Mouse (Mus musculus) neural tube, embryonic 14.5 days (tissue): Measurements from ENCODE around the gene Egfl8. TPM values are rescaled to one million over a fixed set of nuclear protein-coding genes. Genes with fewer than 3 reads are reported as not detected.

Experiments
- ATAC-seq: fragments of 200-750 bp; cut with Nextera tagmentation; 2 replicates; pipeline ENCODE4 v1.8.0; 2017; ENCODE audit warnings: low read depth, mild to moderate bottlenecking, moderate TSS enrichment, moderate library complexity
- H3K27ac ChIP-seq: fragments of 300-500 bp; sonication (generic); 2 replicates; pipeline ENCODE4 v1.5.1; 2014; ENCODE audit warnings: low read depth, mild to moderate bottlenecking, control low read depth, low read length, moderate library complexity, mixed read lengths
- H3K27me3 ChIP-seq: fragments of 300-500 bp; sonication (generic); 2 replicates; pipeline ENCODE4 v1.6.1; 2014; ENCODE audit warnings: low read length; ENCODE audit not compliant: control insufficient read depth, insufficient read depth
- H3K36me3 ChIP-seq: fragments of 300-500 bp; sonication (generic); 2 replicates; pipeline ENCODE4 v1.6.1; 2014; ENCODE audit warnings: low read length, mixed read lengths; ENCODE audit not compliant: control insufficient read depth, insufficient read depth
- H3K4me1 ChIP-seq: fragments of 300-500 bp; sonication (generic); 2 replicates; pipeline ENCODE4 v1.6.1; 2014; ENCODE audit warnings: low read length; ENCODE audit not compliant: control insufficient read depth, insufficient read depth
- H3K4me2 ChIP-seq: fragments of 300-500 bp; sonication (generic); 2 replicates; pipeline ENCODE4 v1.6.1; 2014; ENCODE audit warnings: mild to moderate bottlenecking, low read depth, low read length, control low read depth
- H3K4me3 ChIP-seq: fragments of 300-500 bp; sonication (generic); 2 replicates; pipeline ENCODE4 v1.5.1; 2014; ENCODE audit warnings: low read depth, low read length, control low read depth, mixed read lengths
- H3K9ac ChIP-seq: fragments of 300-500 bp; sonication (generic); replicated peaks from 2 replicates; pipeline ENCODE4 v1.6.1; 2014; ENCODE audit warnings: low read depth, mild to moderate bottlenecking, control low read depth, low read length, mixed read lengths
- H3K9me3 ChIP-seq: fragments of 300-500 bp; sonication (generic); 2 replicates; pipeline ENCODE4 v1.6.1; 2016; ENCODE audit warnings: low read length; ENCODE audit not compliant: control insufficient read depth
- WGBS: fragments of 180-500 bp; shearing (Covaris S2); extraction: QIAGEN DNeasy Blood & Tissue Kit; methylation state at CpG from one replicate; pipeline ENCODE4 v1.1.7; 2014; 5-methylcytosine and 5-hydroxymethylcytosine counted together
- polyA plus RNA-seq: library from polyadenylated mRNA; unstranded; fragments of >200 nt; fragmentation: Nextera tagmentation; extraction: Ambion mirVana; gene quantifications from 2 replicates; pipeline ENCODE4 v1.2.1, GENCODE M21; 2014

Egfl8 gene
- polyA plus RNA-seq, 1 experiment from 2014 or later: 6.0 TPM

DNA sequence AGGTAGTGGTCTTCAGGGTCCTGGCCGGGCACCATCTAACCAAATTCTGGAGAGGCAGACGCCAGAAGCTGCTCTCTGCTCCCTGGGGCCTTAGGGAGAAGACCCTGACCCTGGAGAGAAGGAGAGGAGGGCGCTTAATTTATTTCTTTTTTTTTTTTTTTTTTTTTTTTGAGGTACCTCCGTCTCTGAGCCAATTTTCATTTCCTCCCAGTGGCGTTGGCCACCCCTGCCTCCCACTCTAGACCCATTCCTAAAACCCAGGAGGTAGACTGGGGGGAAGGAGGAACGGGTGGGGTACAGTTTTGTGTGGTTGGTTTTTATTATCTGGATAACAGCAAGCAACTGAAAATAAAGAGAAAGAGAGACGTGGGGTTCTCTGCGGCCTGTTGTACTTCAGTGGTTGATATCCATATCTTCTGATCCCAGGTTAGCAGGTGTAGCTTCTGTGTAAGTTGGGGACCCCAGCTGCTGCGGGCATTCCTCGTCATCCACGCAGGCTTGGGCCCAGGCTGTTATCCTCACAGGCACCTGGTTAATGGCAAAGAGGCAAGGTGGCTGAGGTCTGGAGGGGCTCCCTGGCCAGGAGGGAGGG is 2.6 kb downstream of the Egfl8 start:
- H3K27me3 ChIP-seq: no peaks in the 10 kb centered on the region
- WGBS: 90% methylated on average over 11 of the region's 11 CpGs
- H3K4me3 ChIP-seq: no peak overlapping the region

DNA sequence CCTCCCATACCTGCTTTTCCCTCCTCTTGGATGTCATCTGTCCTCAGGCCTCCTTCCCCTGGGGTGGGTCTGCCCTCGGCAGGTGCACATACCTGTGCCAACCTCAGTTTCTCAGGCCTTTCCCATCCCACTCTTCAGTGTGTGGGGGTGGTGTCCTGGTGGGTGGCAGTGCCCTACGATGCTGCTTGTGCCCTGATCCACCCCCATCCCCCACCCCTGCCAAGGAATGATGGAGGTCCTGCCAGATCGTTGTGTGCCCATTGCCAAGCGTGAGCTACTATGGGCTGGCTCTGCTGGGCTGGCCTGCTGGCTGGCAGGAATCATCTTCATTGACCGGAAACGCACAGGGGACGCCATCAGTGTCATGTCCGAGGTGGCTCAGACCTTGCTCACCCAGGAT is 4.7 kb downstream of the Egfl8 start:
- Histone ChIP-seq H3K9me3 (no peaks in the 10 kb centered on the region), H3K4me2 (no peak overlapping the region), H3K4me3 (no peak overlapping the region), H3K27ac (no peak overlapping the region), H3K36me3 (peaks cover 36% of the 10 kb centered on the region), H3K27me3 (no peaks in the 10 kb centered on the region), H3K9ac (no peak overlapping the region), H3K4me1 (peaks cover 10% of the 10 kb centered on the region)
- no peak for ATAC-seq
- WGBS: 93% methylated on average over 8 of the region's 8 CpGs

More for the DNA sequence above, 2.6 kb downstream of the Egfl8 start:
- H3K4me1 ChIP-seq: peaks cover 5% of the 10 kb centered on the region; the same call in 1 of the 2 replicates
- H3K4me2 ChIP-seq: no peak overlapping the region
- no peak overlapping the region for H3K9ac ChIP-seq
- no peak for ATAC-seq
- H3K36me3 ChIP-seq: peaks cover 43% of the 10 kb centered on the region
- no peaks in the 10 kb centered on the region for H3K9me3 ChIP-seq
- H3K27ac ChIP-seq: no peak overlapping the region

DNA sequence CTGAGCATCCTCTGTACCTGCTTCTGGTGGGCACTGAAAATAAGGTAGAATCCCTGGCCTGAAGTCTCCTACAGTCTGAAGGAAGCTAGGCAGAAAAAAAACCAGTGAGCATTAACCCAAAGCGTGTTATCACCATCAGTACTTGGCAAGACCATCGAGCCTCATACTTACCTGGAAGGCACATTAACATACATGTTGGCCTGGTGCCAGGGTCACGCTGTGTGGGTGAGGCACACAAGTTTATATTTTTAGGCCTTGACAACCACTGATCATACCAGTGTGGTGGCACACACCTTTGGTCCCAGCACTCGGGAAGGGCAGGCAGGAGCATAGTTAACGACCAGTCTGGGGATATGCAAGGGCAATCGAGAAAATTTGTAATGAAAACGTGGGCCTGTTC is 7.8 kb downstream of the Egfl8 start:
- peaks cover 22% of the 10 kb centered on the region for H3K36me3 ChIP-seq
- no peak overlapping the region for H3K4me3 ChIP-seq
- H3K4me1 ChIP-seq: peaks cover 16% of the 10 kb centered on the region
- no peak overlapping the region for H3K4me2 ChIP-seq
- ATAC-seq: no peak
- H3K9me3 ChIP-seq: no peaks in the 10 kb centered on the region
- no peak overlapping the region for H3K9ac ChIP-seq
- H3K27ac ChIP-seq: no peak overlapping the region
- 86% methylated on average over 7 of the region's 7 CpGs for WGBS
- no peaks in the 10 kb centered on the region for H3K27me3 ChIP-seq

DNA sequence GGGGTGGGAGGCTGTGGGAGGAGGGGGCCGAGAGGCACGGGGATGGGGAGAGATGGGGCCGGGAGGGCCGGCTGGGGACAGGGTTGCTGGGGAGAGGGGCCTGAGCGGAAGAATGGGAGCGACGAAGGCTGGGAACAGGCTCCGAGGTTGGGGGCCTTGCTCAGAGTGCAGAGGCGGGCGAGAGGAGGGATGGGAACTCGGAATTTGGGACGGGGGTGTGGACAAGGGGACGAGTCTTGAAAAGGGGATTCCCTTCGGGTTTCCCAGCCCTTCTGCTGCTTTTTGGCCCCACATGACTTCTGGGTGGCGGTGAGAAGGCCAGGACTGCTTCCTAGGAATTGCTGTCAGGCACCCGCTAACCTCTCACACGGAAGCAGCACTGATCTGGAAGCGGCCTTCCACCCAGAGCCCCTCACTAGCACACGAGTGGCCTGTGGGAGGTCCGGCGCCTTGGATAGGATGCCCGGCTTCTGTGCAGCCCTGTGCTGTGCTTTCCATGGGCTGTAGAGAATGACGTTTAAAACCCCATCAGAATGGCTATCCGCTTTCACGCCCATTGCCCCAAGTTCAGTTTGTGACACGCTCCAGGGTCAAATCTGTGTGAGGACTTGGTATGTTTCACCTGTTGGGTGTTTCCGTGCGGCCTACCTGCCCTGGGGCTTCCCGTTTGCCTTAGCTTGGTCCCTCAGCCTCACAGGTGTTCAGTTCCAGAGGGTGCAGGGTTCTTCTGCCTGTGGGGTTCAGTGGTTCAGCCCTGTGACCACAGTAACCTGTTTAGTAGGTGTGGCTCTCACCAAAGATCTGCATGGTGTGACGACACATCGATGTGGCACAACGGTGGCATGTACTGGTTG is 9.4 kb downstream of the Egfl8 start:
- Histone ChIP-seq H3K27ac (peak overlapping the region; percentile 86), H3K4me2 (peak overlapping the region; percentile 97), H3K4me1 (peaks cover 23% of the 10 kb centered on the region), H3K27me3 (no peaks in the 10 kb centered on the region), H3K9me3 (no peaks in the 10 kb centered on the region), H3K4me3 (peak overlapping the region; percentile 90), H3K9ac (peak overlapping the region; percentile 96), H3K36me3 (peaks cover 13% of the 10 kb centered on the region)
- WGBS: 18% methylated on average over 32 of the region's 32 CpGs
- no peak for ATAC-seq

DNA sequence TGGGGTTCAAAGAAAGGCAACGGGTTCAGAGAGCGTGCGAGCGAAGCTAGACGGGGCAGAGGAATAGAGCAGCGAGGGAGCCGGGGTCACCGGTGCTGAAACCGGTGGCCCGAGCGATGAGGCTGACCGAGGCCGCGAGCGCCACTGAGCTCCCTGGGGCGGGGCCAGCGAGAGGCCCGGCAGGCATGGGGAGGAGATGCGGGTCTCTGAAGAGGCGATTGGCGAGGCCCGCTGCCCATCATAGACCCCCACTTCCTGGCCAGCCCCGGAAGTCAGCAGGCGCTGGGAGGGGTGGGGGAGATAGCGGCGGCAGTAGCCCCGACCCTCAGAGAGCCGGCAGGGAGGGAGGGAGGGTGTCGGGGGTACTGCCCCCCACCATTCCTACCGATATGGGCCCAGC is 10.2 kb downstream of the Egfl8 start:
- ATAC-seq: peak; percentile 42
- peak overlapping the region; percentile 97 for H3K4me2 ChIP-seq
- peaks cover 23% of the 10 kb centered on the region for H3K4me1 ChIP-seq
- WGBS: 0% methylated on average over 28 of the region's 30 CpGs
- H3K9me3 ChIP-seq: no peaks in the 10 kb centered on the region
- no peaks in the 10 kb centered on the region for H3K27me3 ChIP-seq
- H3K27ac ChIP-seq: peak overlapping the region; percentile 86
- H3K9ac ChIP-seq: peak overlapping the region; percentile 96
- H3K4me3 ChIP-seq: peak overlapping the region; percentile 90
- peaks cover 5% of the 10 kb centered on the region; the same call in 1 of the 2 replicates for H3K36me3 ChIP-seq

DNA sequence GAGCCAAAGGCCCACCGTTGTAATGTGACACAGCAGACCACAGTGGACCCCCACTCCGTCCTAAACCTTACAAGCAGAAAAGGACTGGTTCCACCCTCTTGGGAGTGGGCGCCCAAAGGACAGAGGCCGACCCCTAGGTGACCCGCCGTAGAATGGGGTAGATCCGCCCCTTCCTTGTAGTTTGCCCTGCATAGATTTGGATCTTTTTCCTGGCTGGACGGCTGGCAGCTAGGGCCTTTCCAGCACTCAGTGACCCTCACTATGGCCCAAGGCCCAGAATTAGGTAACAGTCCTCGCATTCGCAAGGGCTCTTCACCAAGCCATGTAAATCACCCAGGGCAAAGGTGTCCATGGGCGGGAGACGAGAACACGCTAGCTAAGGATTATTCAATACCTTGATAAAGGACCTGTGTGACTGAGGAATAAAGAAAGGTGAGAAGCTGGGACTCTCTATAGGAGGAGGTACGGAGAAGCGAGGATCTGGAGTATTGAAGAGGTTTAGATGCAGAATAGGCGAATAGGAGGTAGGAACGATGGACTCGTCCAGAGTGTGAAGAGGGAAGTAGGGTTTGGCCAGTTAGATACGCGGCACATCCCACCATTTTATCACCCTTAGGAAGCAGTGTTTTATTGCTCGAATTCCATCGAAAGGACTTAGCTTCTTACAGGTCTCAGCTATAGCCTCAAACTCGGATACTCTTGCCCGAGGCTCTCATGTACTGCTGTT is 11.1 kb downstream of the Egfl8 start:
- peak overlapping the region; percentile 97 for H3K4me2 ChIP-seq
- no peak for ATAC-seq
- H3K4me3 ChIP-seq: peak overlapping the region; percentile 90
- peaks cover 23% of the 10 kb centered on the region for H3K4me1 ChIP-seq
- no peaks in the 10 kb centered on the region for H3K27me3 ChIP-seq
- no peaks in the 10 kb centered on the region for H3K9me3 ChIP-seq
- 9% methylated on average over 24 of the region's 24 CpGs for WGBS
- peaks cover 8% of the 10 kb centered on the region; the same call in 1 of the 2 replicates for H3K36me3 ChIP-seq
- H3K27ac ChIP-seq: peak overlapping the region; percentile 86
- peak overlapping the region; percentile 96 for H3K9ac ChIP-seq

DNA sequence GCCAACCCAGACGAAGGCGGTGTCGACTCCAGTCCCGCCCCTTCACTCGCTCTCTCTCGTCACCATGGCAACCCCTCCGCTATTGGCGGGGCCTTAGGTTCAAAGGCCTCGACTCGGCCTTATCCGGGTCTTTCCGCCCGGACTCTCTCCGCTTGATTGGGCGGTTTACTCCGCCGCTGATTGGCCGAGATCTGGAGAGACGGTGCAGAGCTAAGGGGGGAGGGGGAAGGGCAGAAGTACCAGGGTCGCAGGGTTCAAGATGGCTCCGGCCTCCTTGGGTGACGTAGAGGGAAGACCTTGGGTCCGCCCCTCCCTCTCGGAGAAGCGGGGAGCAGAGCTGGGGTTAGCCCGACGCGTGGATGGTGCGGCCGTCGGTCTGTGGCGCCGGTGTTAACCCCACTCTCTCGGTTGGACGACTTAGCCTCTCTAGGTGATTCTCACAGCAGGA is 11.7 kb downstream of the Egfl8 start, which contains the start of gene Agpat1:
Gene Agpat1, plus strand, starts transcription at position 202 of the 448 bp plus-strand sequence.
- Histone ChIP-seq H3K27ac (peak within 1 kb of the TSS; percentile 86), H3K9me3 (no peaks in the 10 kb centered on the region), H3K36me3 (peaks cover 8% of the 10 kb centered on the region; the same call in 1 of the 2 replicates), H3K4me2 (peak within 1 kb of the TSS; percentile 97), H3K9ac (peak within 1 kb of the TSS; percentile 96), H3K4me3 (peak within 1 kb of the TSS; percentile 90), H3K27me3 (no peaks in the 10 kb centered on the region), H3K4me1 (peaks cover 23% of the 10 kb centered on the region)
- WGBS: under 1% methylated on average over 35 of the region's 35 CpGs
- ATAC-seq: peak; percentile 86

DNA sequence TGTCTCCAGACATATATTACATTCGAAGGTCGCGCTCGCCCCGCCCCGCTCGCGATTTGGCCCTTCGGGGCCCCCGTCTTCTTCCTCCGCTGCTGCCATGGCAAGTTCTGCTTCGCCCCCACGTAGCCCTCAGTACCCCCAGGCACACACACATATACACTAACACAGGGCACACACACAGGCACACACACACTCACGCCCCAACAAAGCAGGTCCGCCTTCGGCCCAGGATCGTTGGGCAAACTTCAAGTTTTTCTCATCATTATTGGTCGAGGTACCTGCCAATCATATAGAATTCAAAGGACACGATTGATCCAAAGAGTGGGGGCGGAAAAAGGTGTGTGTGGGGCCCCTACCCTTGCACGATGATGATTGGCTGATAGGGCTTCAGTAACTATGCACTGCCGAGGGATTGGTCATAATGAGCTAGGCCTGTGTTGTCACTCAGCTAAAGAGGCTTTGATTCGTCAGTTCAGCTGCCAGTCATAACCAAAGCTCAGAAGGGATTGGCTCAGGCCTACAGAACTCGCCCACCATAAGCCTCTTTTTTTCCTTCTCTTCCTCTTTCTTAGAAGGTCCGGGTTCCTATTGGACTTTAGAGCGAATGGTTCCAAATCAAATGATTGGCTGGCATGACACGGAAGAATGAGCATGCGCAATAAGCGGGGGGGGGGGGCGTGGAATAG is 12.3 kb downstream of the Egfl8 start, which contains the start of gene Rnf5:
Gene Rnf5, minus strand, starts transcription at position 316 of the 686 bp plus-strand sequence.
- Histone ChIP-seq H3K9me3 (no peaks in the 10 kb centered on the region), H3K4me1 (peaks cover 19% of the 10 kb centered on the region), H3K4me3 (peak within 1 kb of the TSS; percentile 90), H3K36me3 (peaks cover 8% of the 10 kb centered on the region; the same call in 1 of the 2 replicates), H3K4me2 (peak within 1 kb of the TSS; percentile 97), H3K27me3 (no peaks in the 10 kb centered on the region), H3K9ac (peak within 1 kb of the TSS; percentile 96), H3K27ac (peak within 1 kb of the TSS; percentile 86)
- ATAC-seq: peak; percentile 94
- WGBS: under 1% methylated on average over 28 of the region's 30 CpGs
